Mouse (Mus musculus): ENCODE measurements around the gene Ppfia1.

DNA sequence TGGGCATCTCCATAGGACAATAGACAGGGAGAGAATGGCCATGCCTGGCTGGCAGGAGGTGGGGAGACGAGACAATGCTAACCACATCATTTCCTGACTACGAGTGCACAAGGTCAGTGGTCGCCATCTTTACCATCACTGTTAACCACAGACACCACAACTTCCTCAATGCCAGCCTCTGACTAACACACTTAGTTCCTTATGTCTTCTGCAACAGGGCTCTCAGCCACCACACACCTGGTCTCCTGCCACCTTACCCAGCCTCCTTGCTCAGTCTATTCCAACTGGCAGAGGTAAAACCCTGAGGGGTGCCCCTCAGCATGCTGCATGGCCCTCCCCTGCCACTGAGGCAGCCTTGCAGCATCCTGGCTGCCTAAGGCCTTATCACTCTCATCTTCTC, 106.4 kb downstream of the Ppfia1 start:
- no peak for TF ChIP-seq CTCF (IDR thresholded peaks at IDR 0.05; ENCODE audit: low read depth)
- TF ChIP-seq EP300 (IDR thresholded peaks at IDR 0.05; ENCODE audit: low read depth), result no peak

All from heart, postnatal 0 days (tissue).